Mouse (Mus musculus) gastrocnemius, adult 8-10 months (tissue): ENCODE measurements around the gene 4930407I10Rik. TPM values are rescaled to one million over a fixed set of nuclear protein-coding genes. Genes with fewer than 3 reads are reported as not detected.
A peak's percentile ranks its signal among the peaks of the same experiment; 100 is the strongest.

ENCODE experiments used
- DNase-seq, 2 experiments: peaks; one replicate each; pipeline ENCODE4 v3.0.0; 2022; ENCODE audit warnings: low spot score in 2 of 2
- total RNA-seq, 4 experiments: library from RNA; stranded (reverse); gene quantifications; 2 replicates each; pipeline ENCODE4 v1.2.4; 2022

4930407I10Rik gene
- total RNA-seq, 4 experiments from 2014 or later = not detected

GRCm38 (mm10) chr15:82047080-82047883, 11.7 kb upstream of the 4930407I10Rik start, which contains the start of gene Snu13:
TSS of gene Snu13 (minus strand) at chr15:82047598.
- peak; percentile 78 to 82 for DNase-seq

- no peak for DNase-seq
Measured at GRCm38 (mm10) chr15:82052544-82052943, 6.4 kb upstream of the 4930407I10Rik start.

- no peak for DNase-seq
Measured at GRCm38 (mm10) chr15:82063909-82064308, 5.0 kb downstream of the 4930407I10Rik start.

GRCm38 (mm10) chr15:82065511-82065910, 6.6 kb downstream of the 4930407I10Rik start:
- peak; percentile 33 to 46 for DNase-seq

- no peak for DNase-seq
Measured at GRCm38 (mm10) chr15:82069898-82070297, 10.9 kb downstream of the 4930407I10Rik start, which contains the start of gene Mei1. TSS of gene Mei1 (plus strand) at chr15:82069996.

GRCm38 (mm10) chr15:82071816-82072469, 13.0 kb downstream of the 4930407I10Rik start:
- no peak for DNase-seq

GRCm38 (mm10) chr15:82073490-82073889, 14.5 kb downstream of the 4930407I10Rik start:
- no peak for DNase-seq

GRCm38 (mm10) chr15:82079883-82080282, 20.9 kb downstream of the 4930407I10Rik start:
- no peak for DNase-seq

GRCm38 (mm10) chr15:82081161-82081560, 22.2 kb downstream of the 4930407I10Rik start:
- DNase-seq = peak; percentile 11 to 18

- no peak for DNase-seq
Measured at GRCm38 (mm10) chr15:82085606-82086005, 26.7 kb downstream of the 4930407I10Rik start.

- DNase-seq = no peak
Measured at GRCm38 (mm10) chr15:82086131-82086530, 27.2 kb downstream of the 4930407I10Rik start.

- no peak for DNase-seq
Measured at GRCm38 (mm10) chr15:82087266-82087665, 28.3 kb downstream of the 4930407I10Rik start.

- no peak for DNase-seq
Measured at GRCm38 (mm10) chr15:82091061-82091460, 32.1 kb downstream of the 4930407I10Rik start.

GRCm38 (mm10) chr15:82106953-82107555, 48.1 kb downstream of the 4930407I10Rik start:
- peak in 1 of 2 experiments; percentile 14 for DNase-seq

Other genes with a start within 250 kb of the 4930407I10Rik start
- gene Tob2, start 200.4 kb upstream of the 4930407I10Rik start, total RNA-seq = 100 to 1,000 TPM; 111 to 127 (median 125) TPM
- gene Phf5a, start 187.2 kb upstream of the 4930407I10Rik start, total RNA-seq = 10 to 100 TPM; 39.0 to 44.3 (median 39.3) TPM
- gene Aco2, start 186.8 kb upstream of the 4930407I10Rik start, total RNA-seq = 1,000 to 10,000 TPM; 1,068 to 1,166 (median 1,137) TPM
- 10 to 100 TPM in 1 of 4 experiments, 1 to 10 TPM in 3; 7.2 to 10.2 (median 8.2) TPM for gene Polr3h, start 132.9 kb upstream of the 4930407I10Rik start, total RNA-seq
- gene Csdc2, start 122.4 kb upstream of the 4930407I10Rik start, total RNA-seq = 1 to 10 TPM in 2 of 4 experiments, under 1 TPM in 2; 0.67 to 1.9 (median 0.90) TPM
- 10 to 100 TPM; 15.6 to 17.9 (median 15.9) TPM for gene Pmm1, start 98.2 kb upstream of the 4930407I10Rik start, total RNA-seq
- not detected for gene 1700029P11Rik, start 78.6 kb upstream of the 4930407I10Rik start, total RNA-seq
- 10 to 100 TPM; 20.6 to 24.5 (median 24.2) TPM for gene Xrcc6, start 71.3 kb upstream of the 4930407I10Rik start, total RNA-seq
- 10 to 100 TPM; 14.9 to 18.4 (median 17.5) TPM for gene Desi1, start 25.3 kb upstream of the 4930407I10Rik start, total RNA-seq
- 10 to 100 TPM; 44.8 to 55.5 (median 51.4) TPM for gene Snu13, start 11.6 kb upstream of the 4930407I10Rik start, total RNA-seq
- gene Mei1, start 10.8 kb downstream of the 4930407I10Rik start, total RNA-seq = not detected
- 10 to 100 TPM in 2 of 4 experiments, 1 to 10 TPM in 2; 6.8 to 14.2 (median 8.6) TPM for gene Ccdc134, start 68.8 kb downstream of the 4930407I10Rik start, total RNA-seq
- gene Srebf2, start 88.0 kb downstream of the 4930407I10Rik start, total RNA-seq = 10 to 100 TPM in 1 of 4 experiments, 1 to 10 TPM in 3; 8.4 to 11.5 (median 9.7) TPM
- gene Shisa8, start 153.7 kb downstream of the 4930407I10Rik start, total RNA-seq = not detected
- not detected for gene Tnfrsf13c, start 165.2 kb downstream of the 4930407I10Rik start, total RNA-seq
- gene Cenpm, start 185.6 kb downstream of the 4930407I10Rik start, total RNA-seq = not detected
- gene 1500009C09Rik, start 193.2 kb downstream of the 4930407I10Rik start, total RNA-seq = not detected
- under 1 TPM; 0.10 to 0.63 (median 0.38) TPM for gene Sept3, start 215.7 kb downstream of the 4930407I10Rik start, total RNA-seq
- not detected for gene Wbp2nl, start 239.8 kb downstream of the 4930407I10Rik start, total RNA-seq